Mouse (Mus musculus) intestine, postnatal 0 days (tissue): ENCODE measurements around the gene Zfp558. TPM values are rescaled to one million over a fixed set of nuclear protein-coding genes. Genes with fewer than 3 reads are reported as not detected.

ENCODE experiments used
- ATAC-seq: fragments of 200-750 bp; cut with Nextera tagmentation; 2 replicates; pipeline ENCODE4 v1.8.0; 2017; ENCODE audit warnings: mild to moderate bottlenecking, moderate TSS enrichment, moderate library complexity
- H3K27ac ChIP-seq: fragments of 300-500 bp; sonication (generic); 2 replicates; pipeline ENCODE4 v1.5.1; 2014; ENCODE audit warnings: mild to moderate bottlenecking, low read depth, low read length, moderate library complexity
- H3K27me3 ChIP-seq: fragments of 300-500 bp; sonication (generic); replicated peaks from 2 replicates; pipeline ENCODE4 v1.6.1; 2014; ENCODE audit warnings: low read length, mixed read lengths; ENCODE audit not compliant: control insufficient read depth, insufficient read depth
- H3K36me3 ChIP-seq: fragments of 300-500 bp; sonication (generic); 2 replicates; pipeline ENCODE4 v1.6.1; 2014; ENCODE audit warnings: mild to moderate bottlenecking, moderate library complexity; ENCODE audit not compliant: control insufficient read depth, insufficient read depth
- H3K4me1 ChIP-seq: fragments of 300-500 bp; sonication (generic); replicated peaks from 2 replicates; pipeline ENCODE4 v1.6.1; 2014; ENCODE audit warnings: antibody characterized with exemption, low read length, mixed read lengths; ENCODE audit not compliant: control insufficient read depth, insufficient read depth
- H3K4me2 ChIP-seq: fragments of 300-500 bp; sonication (generic); replicated peaks from 2 replicates; pipeline ENCODE4 v1.6.1; 2014; ENCODE audit warnings: low read depth, mild to moderate bottlenecking, moderate library complexity
- H3K4me3 ChIP-seq: fragments of 300-500 bp; sonication (generic); 2 replicates; pipeline ENCODE4 v1.5.1; 2014; ENCODE audit warnings: low read depth, low read length
- H3K9ac ChIP-seq: fragments of 300-500 bp; sonication (generic); 2 replicates; pipeline ENCODE4 v1.6.1; 2014; ENCODE audit warnings: mild to moderate bottlenecking, low read depth, low read length
- H3K9me3 ChIP-seq: fragments of 300-500 bp; sonication (generic); 2 replicates; pipeline ENCODE4 v1.6.1; 2016; ENCODE audit warnings: mixed run types; ENCODE audit not compliant: control insufficient read depth
- CTCF ChIP-seq: sonication (generic); IDR thresholded peaks from 2 replicates; pipeline ENCODE4 v1.5.1; 2016; ENCODE audit warnings: low read depth, mild to moderate bottlenecking, control low read depth, antibody characterized with exemption, moderate library complexity
- WGBS: fragments of 180-500 bp; shearing (Covaris S2); extraction: QIAGEN DNeasy Blood & Tissue Kit; methylation state at CpG from one replicate; pipeline ENCODE4 v1.1.7; 2014; 5-methylcytosine and 5-hydroxymethylcytosine counted together
- polyA plus RNA-seq: library from polyadenylated mRNA; unstranded; fragments of >200 nt; fragmentation: Nextera tagmentation; extraction: Ambion mirVana; gene quantifications from 2 replicates; pipeline ENCODE4 v1.2.1, GENCODE M21; 2015

Gene Zfp558
- polyA plus RNA-seq, result 0.68 and 0.80 TPM in 2 replicates

GRCm38 (mm10) chr9:18478168-18478567 lies at the start of gene Zfp558, which contains the start of gene Mbd3l1:
Gene Zfp558 (minus strand): TSS chr9:18478268.
Gene Mbd3l1 (plus strand): TSS chr9:18478359.
- ATAC-seq, result no peak
- Histone ChIP-seq H3K4me3 (no peak within 1 kb of the TSS), H3K36me3 (no peaks in the 10 kb centered on the region), H3K9ac (no peak within 1 kb of the TSS), H3K27me3 (no peaks in the 10 kb centered on the region), H3K27ac (no peak within 1 kb of the TSS), H3K4me2 (no peak within 1 kb of the TSS), H3K9me3 (no peaks in the 10 kb centered on the region), H3K4me1 (no peaks in the 10 kb centered on the region)
- 72% methylated on average over 3 of the region's 3 CpGs for WGBS
- no peak for TF ChIP-seq CTCF

GRCm38 (mm10) chr9:18508098-18508497 lies 30.0 kb upstream of the Zfp558 start:
- TF ChIP-seq CTCF, result peak; percentile 55
- no peak overlapping the region for H3K9ac ChIP-seq
- no peaks in the 10 kb centered on the region for H3K9me3 ChIP-seq
- ATAC-seq, result no peak
- no peaks in the 10 kb centered on the region for H3K4me1 ChIP-seq
- no peaks in the 10 kb centered on the region for H3K36me3 ChIP-seq
- no peak overlapping the region for H3K4me2 ChIP-seq
- H3K27ac ChIP-seq, result no peak overlapping the region
- 52% methylated on average over 2 of the region's 2 CpGs for WGBS
- no peaks in the 10 kb centered on the region for H3K27me3 ChIP-seq
- no peak overlapping the region for H3K4me3 ChIP-seq

- ATAC-seq, result peak; percentile 92
- H3K4me3 ChIP-seq, result peak overlapping the region; percentile 67
- H3K9ac ChIP-seq, result peak overlapping the region; percentile 35
- H3K4me1 ChIP-seq, result no peaks in the 10 kb centered on the region
- 3% methylated on average over 39 of the region's 39 CpGs for WGBS
- no peaks in the 10 kb centered on the region for H3K36me3 ChIP-seq
- TF ChIP-seq CTCF, result peak; percentile 44; the same call in 1 of the 2 replicates
- H3K4me2 ChIP-seq, result peak overlapping the region; percentile 72
- H3K27ac ChIP-seq, result peak overlapping the region; percentile 67
- no peaks in the 10 kb centered on the region for H3K27me3 ChIP-seq
- H3K9me3 ChIP-seq, result no peaks in the 10 kb centered on the region
Observed at GRCm38 (mm10) chr9:18473324-18474128, 4.5 kb downstream of the Zfp558 start.

- H3K4me2 ChIP-seq, result no peak overlapping the region
- WGBS, result 87% methylated on average over 3 of the region's 3 CpGs
Observed at GRCm38 (mm10) chr9:18468005-18468404, 10.1 kb downstream of the Zfp558 start.

GRCm38 (mm10) chr9:18467350-18467749 lies 10.7 kb downstream of the Zfp558 start:
- Histone ChIP-seq H3K9ac (no peak overlapping the region), H3K4me2 (no peak overlapping the region), H3K4me3 (no peak overlapping the region), H3K9me3 (no peaks in the 10 kb centered on the region; the same call in 1 of the 2 replicates), H3K27me3 (no peaks in the 10 kb centered on the region), H3K4me1 (no peaks in the 10 kb centered on the region), H3K36me3 (no peaks in the 10 kb centered on the region), H3K27ac (no peak overlapping the region)
- ATAC-seq, result no peak
- no peak for TF ChIP-seq CTCF
- WGBS, result 86% methylated on average over 3 of the region's 3 CpGs

More at GRCm38 (mm10) chr9:18468005-18468404, 10.1 kb downstream of the Zfp558 start:
- H3K36me3 ChIP-seq, result no peaks in the 10 kb centered on the region
- no peak for ATAC-seq
- no peak overlapping the region for H3K9ac ChIP-seq
- H3K4me1 ChIP-seq, result no peaks in the 10 kb centered on the region
- no peaks in the 10 kb centered on the region for H3K27me3 ChIP-seq
- TF ChIP-seq CTCF, result no peak
- H3K27ac ChIP-seq, result no peak overlapping the region
- H3K4me3 ChIP-seq, result no peak overlapping the region
- no peaks in the 10 kb centered on the region; the same call in 1 of the 2 replicates for H3K9me3 ChIP-seq

GRCm38 (mm10) chr9:18456520-18456919 lies 21.5 kb downstream of the Zfp558 start:
- Histone ChIP-seq H3K9me3 (peaks cover 5% of the 10 kb centered on the region; the same call in 1 of the 2 replicates), H3K4me3 (no peak overlapping the region), H3K4me2 (no peak overlapping the region), H3K4me1 (no peaks in the 10 kb centered on the region), H3K27ac (no peak overlapping the region), H3K27me3 (no peaks in the 10 kb centered on the region), H3K36me3 (peaks cover 22% of the 10 kb centered on the region), H3K9ac (no peak overlapping the region)
- 95% methylated on average over 4 of the region's 4 CpGs for WGBS
- ATAC-seq, result no peak
- no peak for TF ChIP-seq CTCF
